Mouse (Mus musculus): Measurements from ENCODE around the gene Klf15. TPM values are rescaled to one million over a fixed set of nuclear protein-coding genes. Genes with fewer than 3 reads are reported as not detected.

Gene Klf15
- polyA plus RNA-seq, 1 experiment: 55.7 TPM

GRCm38 (mm10) chr6:90484249-90484648 lies 21.9 kb downstream of the Klf15 start:
- no peaks in the 10 kb centered on the region for H3K4me1 ChIP-seq (ENCODE audit: control insufficient read depth, insufficient read depth, low read length)
- no peak for DNase-seq
- TF ChIP-seq POLR2A (IDR thresholded peaks at IDR 0.05; ENCODE audit: borderline replicate concordance, extremely low read depth, low read depth, low read length) (no peak), CTCF (IDR thresholded peaks at IDR 0.05; ENCODE audit: insufficient read depth, low read length) (no peak)
- WGBS: 55% methylated on average over 3 of the region's 3 CpGs
- H3K4me3 ChIP-seq (replicated peaks; ENCODE audit: extremely low read depth, low read depth, low read length): no peak overlapping the region

DNA sequence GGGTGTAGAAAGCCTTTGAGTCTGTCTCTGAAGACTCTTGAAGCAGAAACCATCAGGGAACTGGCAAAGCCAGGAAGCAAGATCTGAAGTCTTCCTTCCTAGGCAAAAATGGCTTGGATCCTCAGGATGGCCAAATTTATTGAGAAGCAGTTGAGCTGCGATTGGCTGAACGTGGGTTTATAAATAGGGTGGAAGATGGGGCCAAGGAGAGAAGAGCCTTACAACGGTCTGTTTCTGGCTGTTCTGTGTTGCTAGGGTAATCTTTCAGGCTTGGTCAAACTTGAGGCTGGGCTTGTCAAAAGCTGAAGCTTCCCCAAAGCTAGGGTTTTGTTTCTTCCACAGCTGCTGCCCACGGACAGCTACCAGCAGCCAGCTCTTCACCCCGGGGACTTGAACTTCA lies 22.5 kb downstream of the Klf15 start:
- 71% methylated on average over 5 of the region's 5 CpGs for WGBS
- TF ChIP-seq POLR2A (IDR thresholded peaks at IDR 0.05; ENCODE audit: borderline replicate concordance, extremely low read depth, low read depth, low read length) (no peak), CTCF (IDR thresholded peaks at IDR 0.05; ENCODE audit: insufficient read depth, low read length) (no peak)
- H3K4me1 ChIP-seq (ENCODE audit: control insufficient read depth, insufficient read depth, low read length): no peaks in the 10 kb centered on the region
- no peak for DNase-seq
- H3K4me3 ChIP-seq (replicated peaks; ENCODE audit: extremely low read depth, low read depth, low read length): no peak overlapping the region

GRCm38 (mm10) chr6:90486176-90486921 lies 24.0 kb downstream of the Klf15 start, which contains the start of gene Aldh1l1:
Gene Aldh1l1 (plus strand): TSS chr6:90486427.
- Histone ChIP-seq H3K4me1 (ENCODE audit: control insufficient read depth, insufficient read depth, low read length) (no peaks in the 10 kb centered on the region), H3K4me3 (replicated peaks; ENCODE audit: extremely low read depth, low read depth, low read length) (no peak within 1 kb of the TSS)
- 74% methylated on average over 12 of the region's 12 CpGs for WGBS
- TF ChIP-seq POLR2A (IDR thresholded peaks at IDR 0.05; ENCODE audit: borderline replicate concordance, extremely low read depth, low read depth, low read length): no peak
- TF ChIP-seq CTCF (IDR thresholded peaks at IDR 0.05; ENCODE audit: insufficient read depth, low read length): no peak
- no peak for DNase-seq

DNA sequence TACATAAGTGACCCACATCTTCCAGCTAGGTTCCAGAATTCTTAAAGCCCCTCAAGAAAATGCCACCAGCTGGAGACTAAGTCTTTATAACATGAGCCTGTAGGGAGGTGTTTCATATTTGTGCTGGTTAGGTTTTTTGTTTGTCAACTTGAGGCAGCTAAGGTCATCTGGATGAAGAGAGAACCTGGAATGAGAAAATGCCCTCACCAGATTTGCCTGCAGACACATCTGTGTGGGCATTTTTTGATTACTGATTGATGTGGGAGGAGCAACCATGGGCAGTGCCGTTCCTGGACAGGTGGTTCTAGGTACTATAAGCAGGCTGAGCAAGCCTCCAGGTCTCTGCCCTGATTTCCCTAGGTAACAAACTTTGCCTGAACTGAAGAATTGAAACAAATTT lies 25.2 kb downstream of the Klf15 start:
- no peak overlapping the region for H3K4me3 ChIP-seq (replicated peaks; ENCODE audit: extremely low read depth, low read depth, low read length)
- no peaks in the 10 kb centered on the region for H3K4me1 ChIP-seq (ENCODE audit: control insufficient read depth, insufficient read depth, low read length)
- WGBS: 74% methylated on average over 1 of the region's 1 CpGs
- DNase-seq: no peak
- TF ChIP-seq POLR2A (IDR thresholded peaks at IDR 0.05; ENCODE audit: borderline replicate concordance, extremely low read depth, low read depth, low read length) (no peak), CTCF (IDR thresholded peaks at IDR 0.05; ENCODE audit: insufficient read depth, low read length) (no peak)

GRCm38 (mm10) chr6:90489532-90489931 lies 27.2 kb downstream of the Klf15 start:
- Histone ChIP-seq H3K4me1 (ENCODE audit: control insufficient read depth, insufficient read depth, low read length) (no peaks in the 10 kb centered on the region), H3K4me3 (replicated peaks; ENCODE audit: extremely low read depth, low read depth, low read length) (no peak overlapping the region)
- 67% methylated on average over 3 of the region's 3 CpGs for WGBS
- no peak for TF ChIP-seq POLR2A (IDR thresholded peaks at IDR 0.05; ENCODE audit: borderline replicate concordance, extremely low read depth, low read depth, low read length)
- no peak for TF ChIP-seq CTCF (IDR thresholded peaks at IDR 0.05; ENCODE audit: insufficient read depth, low read length)
- no peak for DNase-seq

DNA sequence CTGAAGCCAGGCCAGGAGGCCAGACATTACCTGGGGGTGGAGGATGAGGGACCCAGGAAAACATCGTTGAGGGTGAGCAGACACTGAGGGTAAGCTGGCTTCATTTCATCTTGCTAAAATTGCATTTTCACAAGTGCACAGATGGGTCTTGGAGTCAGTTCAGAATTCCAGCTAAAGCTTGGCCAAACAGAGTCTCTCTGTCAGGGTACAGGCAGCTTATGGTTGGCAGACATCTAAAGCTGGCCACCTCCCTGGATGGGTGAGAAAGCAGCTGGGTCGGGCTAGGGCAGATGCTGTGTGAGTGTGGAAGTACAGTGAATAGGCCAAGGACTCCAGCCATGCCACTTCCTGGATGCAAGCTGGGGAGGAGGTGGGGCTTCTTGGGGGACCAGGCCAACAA lies 28.6 kb downstream of the Klf15 start:
- TF ChIP-seq POLR2A (IDR thresholded peaks at IDR 0.05; ENCODE audit: borderline replicate concordance, extremely low read depth, low read depth, low read length) (no peak), CTCF (IDR thresholded peaks at IDR 0.05; ENCODE audit: insufficient read depth, low read length) (no peak)
- Histone ChIP-seq H3K4me1 (ENCODE audit: control insufficient read depth, insufficient read depth, low read length) (no peaks in the 10 kb centered on the region), H3K4me3 (replicated peaks; ENCODE audit: extremely low read depth, low read depth, low read length) (no peak overlapping the region)
- WGBS: 54% methylated on average over 2 of the region's 2 CpGs
- no peak for DNase-seq

DNA sequence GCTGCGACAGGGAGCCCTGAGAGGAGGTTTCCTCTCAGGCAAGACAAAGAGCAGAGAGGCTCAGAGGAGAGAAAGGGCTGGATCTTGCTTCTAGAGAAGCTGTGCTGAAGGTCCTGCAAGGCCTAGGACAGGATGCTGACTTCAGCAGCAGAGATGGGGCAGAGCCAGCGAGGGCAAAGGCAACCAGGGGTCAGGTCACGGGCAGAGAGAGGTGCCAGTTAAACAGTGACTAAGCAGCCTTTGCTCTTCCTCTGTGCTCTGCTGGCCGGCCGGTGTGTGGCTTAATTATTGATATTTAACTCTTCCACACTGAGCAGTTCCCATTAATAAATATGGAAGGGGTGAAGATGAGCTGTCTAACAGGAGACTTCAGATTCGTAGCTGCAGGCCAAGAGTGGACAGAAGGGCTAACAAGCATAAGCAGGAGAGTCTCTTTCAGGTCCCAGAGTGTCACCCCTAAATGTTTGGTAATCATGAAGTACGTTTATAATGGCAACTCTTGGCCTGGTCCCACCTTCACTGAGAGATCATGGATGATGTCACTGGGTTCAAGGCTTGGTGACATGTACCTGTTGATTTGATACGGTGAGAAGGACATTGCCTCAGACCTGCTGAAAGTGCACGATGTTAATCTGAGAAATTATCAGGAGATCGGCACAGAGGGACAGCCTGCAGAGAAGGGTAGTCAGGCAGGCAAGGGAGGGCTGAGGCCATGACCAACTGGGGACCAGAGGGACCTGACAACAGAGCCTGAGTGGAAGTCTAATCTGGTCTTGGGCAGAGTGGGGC lies 29.8 kb downstream of the Klf15 start:
- TF ChIP-seq POLR2A (IDR thresholded peaks at IDR 0.05; ENCODE audit: borderline replicate concordance, extremely low read depth, low read depth, low read length): no peak
- TF ChIP-seq CTCF (IDR thresholded peaks at IDR 0.05; ENCODE audit: insufficient read depth, low read length): no peak
- no peak overlapping the region for H3K4me3 ChIP-seq (replicated peaks; ENCODE audit: extremely low read depth, low read depth, low read length)
- 71% methylated on average over 10 of the region's 10 CpGs for WGBS
- no peak for DNase-seq
- no peaks in the 10 kb centered on the region for H3K4me1 ChIP-seq (ENCODE audit: control insufficient read depth, insufficient read depth, low read length)

- no peak for TF ChIP-seq POLR2A (IDR thresholded peaks at IDR 0.05; ENCODE audit: borderline replicate concordance, extremely low read depth, low read depth, low read length)
- TF ChIP-seq CTCF (IDR thresholded peaks at IDR 0.05; ENCODE audit: insufficient read depth, low read length): no peak
- no peak for DNase-seq
- no peak overlapping the region for H3K4me3 ChIP-seq (replicated peaks; ENCODE audit: extremely low read depth, low read depth, low read length)
- WGBS: 67% methylated on average over 3 of the region's 3 CpGs
- H3K4me1 ChIP-seq (ENCODE audit: control insufficient read depth, insufficient read depth, low read length): no peaks in the 10 kb centered on the region
These were observed 31.8 kb downstream of the Klf15 start for GRCm38 (mm10) chr6:90494155-90494554.

DNA sequence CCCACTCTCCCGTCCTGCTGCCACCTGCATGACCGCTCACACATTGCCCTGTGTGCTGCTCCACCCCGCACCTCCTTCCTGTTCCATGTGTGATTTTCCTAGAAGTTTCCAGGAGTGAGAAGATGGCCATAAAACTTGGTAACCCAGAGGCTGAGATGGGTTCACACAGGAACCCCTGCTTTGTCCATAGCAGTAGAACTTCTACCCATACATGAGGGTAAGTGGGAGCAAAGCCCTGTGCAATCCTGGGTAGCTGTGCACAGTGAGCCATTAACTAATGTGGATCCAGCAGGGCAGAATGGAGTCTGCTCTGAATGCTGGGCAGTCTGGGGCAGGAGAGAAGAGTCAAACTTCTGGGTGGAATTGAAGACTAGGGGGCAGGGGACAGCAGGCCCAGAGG lies 32.2 kb downstream of the Klf15 start:
- WGBS: 93% methylated on average over 3 of the region's 3 CpGs
- no peak overlapping the region for H3K4me3 ChIP-seq (replicated peaks; ENCODE audit: extremely low read depth, low read depth, low read length)
- no peak for DNase-seq

More for the DNA sequence above, 32.2 kb downstream of the Klf15 start:
- no peak for TF ChIP-seq POLR2A (IDR thresholded peaks at IDR 0.05; ENCODE audit: borderline replicate concordance, extremely low read depth, low read depth, low read length)
- TF ChIP-seq CTCF (IDR thresholded peaks at IDR 0.05; ENCODE audit: insufficient read depth, low read length): no peak
- H3K4me1 ChIP-seq (ENCODE audit: control insufficient read depth, insufficient read depth, low read length): no peaks in the 10 kb centered on the region

Measured in lung, adult 2 months (tissue).